Mouse (Mus musculus) E14TG2a.4 (cell line): ENCODE measurements around the gene Sema6b.

Experiments
- H3K27me3 ChIP-seq: 2 replicates; pipeline ENCODE4 v1.6.1; 2014; ENCODE audit warnings: low read length, control low read depth; ENCODE audit not compliant: insufficient read depth
- H3K36me3 ChIP-seq: 2 replicates; pipeline ENCODE4 v1.6.1; 2014; ENCODE audit warnings: low read length, control low read depth; ENCODE audit not compliant: insufficient read depth
- H3K4me1 ChIP-seq: replicated peaks from 2 replicates; pipeline ENCODE4 v1.6.1; 2014; ENCODE audit warnings: low read depth, low read length, control low read depth
- H3K4me3 ChIP-seq: replicated peaks from 2 replicates; pipeline ENCODE4 v1.5.1; 2014; ENCODE audit warnings: mild to moderate bottlenecking, low read length
- H3K9me3 ChIP-seq: 2 replicates; pipeline ENCODE4 v1.6.1; 2014; ENCODE audit warnings: low read length, control low read depth
- CTCF ChIP-seq: conservative IDR thresholded peaks from 2 replicates; pipeline ENCODE4 v1.5.1; 2014; ENCODE audit warnings: low read length
- NANOG ChIP-seq: IDR thresholded peaks from 2 replicates; pipeline ENCODE4 v1.6.1; 2014; ENCODE audit warnings: borderline replicate concordance, low read length, mixed read lengths
- POU5F1 ChIP-seq: IDR thresholded peaks from 2 replicates; pipeline ENCODE4 v1.6.1; 2014; ENCODE audit warnings: low read length, borderline replicate concordance

Sema6b gene

GRCm38 (mm10) chr17:56137839-56138613, 2.1 kb downstream of the Sema6b start:
- H3K4me1 ChIP-seq: peaks cover 74% of the 10 kb centered on the region
- TF ChIP-seq NANOG (no peak), POU5F1 (no peak), CTCF (no peak)
- no peaks in the 10 kb centered on the region for H3K9me3 ChIP-seq
- peak overlapping the region; percentile 55 for H3K4me3 ChIP-seq
- peaks cover 58% of the 10 kb centered on the region for H3K27me3 ChIP-seq
- H3K36me3 ChIP-seq: no peaks in the 10 kb centered on the region

GRCm38 (mm10) chr17:56136558-56136957, 3.6 kb downstream of the Sema6b start:
- peaks cover 74% of the 10 kb centered on the region for H3K4me1 ChIP-seq
- TF ChIP-seq CTCF (no peak), NANOG (no peak), POU5F1 (no peak)

DNA sequence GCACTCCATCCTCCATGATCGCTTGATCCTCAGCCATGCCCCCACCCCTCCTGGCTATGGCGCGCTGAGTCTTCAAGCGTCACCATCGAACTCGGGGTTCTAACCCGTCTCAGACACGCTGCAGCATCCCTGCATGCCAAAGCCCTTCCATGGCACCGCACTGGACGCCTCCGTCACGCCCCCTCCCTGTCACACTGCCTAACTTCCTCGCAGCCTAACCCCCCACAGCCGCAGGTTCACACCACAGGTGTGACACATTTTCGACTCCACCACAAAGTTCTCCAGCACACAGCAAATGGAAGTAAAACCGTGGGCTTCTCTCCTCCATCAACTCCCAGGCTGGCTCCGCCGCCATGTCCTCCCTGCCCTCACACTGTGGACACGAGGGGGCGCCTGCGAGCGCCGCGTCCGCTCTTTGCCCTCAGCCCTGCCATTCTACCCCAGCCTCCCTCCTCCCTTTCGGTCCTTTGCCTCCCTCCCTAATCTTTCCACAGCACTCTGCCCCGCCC, 5.6 kb downstream of the Sema6b start:
- peak overlapping the region; percentile 68 for H3K4me3 ChIP-seq
- peaks cover 79% of the 10 kb centered on the region for H3K4me1 ChIP-seq
- H3K27me3 ChIP-seq: peaks cover 30% of the 10 kb centered on the region
- no peaks in the 10 kb centered on the region for H3K36me3 ChIP-seq
- TF ChIP-seq CTCF (peak; percentile 55), POU5F1 (no peak)
- H3K9me3 ChIP-seq: no peaks in the 10 kb centered on the region

More at GRCm38 (mm10) chr17:56136558-56136957, 3.6 kb downstream of the Sema6b start:
- H3K27me3 ChIP-seq: peaks cover 44% of the 10 kb centered on the region
- H3K36me3 ChIP-seq: no peaks in the 10 kb centered on the region
- H3K4me3 ChIP-seq: no peak overlapping the region
- no peaks in the 10 kb centered on the region for H3K9me3 ChIP-seq

- Histone ChIP-seq H3K4me1 (peaks cover 71% of the 10 kb centered on the region), H3K36me3 (no peaks in the 10 kb centered on the region), H3K27me3 (peaks cover 28% of the 10 kb centered on the region), H3K4me3 (peak overlapping the region; percentile 68), H3K9me3 (no peaks in the 10 kb centered on the region)
- TF ChIP-seq CTCF (0 out of 2 replicates have a peak, but pooled peaks have one; percentile 2), NANOG (no peak)
Measured at GRCm38 (mm10) chr17:56133457-56134363, 6.4 kb downstream of the Sema6b start.

- TF ChIP-seq NANOG (no peak), CTCF (peak; percentile 97), POU5F1 (no peak)
- no peaks in the 10 kb centered on the region for H3K9me3 ChIP-seq
- no peaks in the 10 kb centered on the region for H3K36me3 ChIP-seq
- peaks cover 60% of the 10 kb centered on the region for H3K4me1 ChIP-seq
- H3K27me3 ChIP-seq: peaks cover 22% of the 10 kb centered on the region
- 0 out of 2 replicates have a peak overlapping the region, but pooled peaks have one; percentile 4 for H3K4me3 ChIP-seq
Measured at GRCm38 (mm10) chr17:56132661-56133060, 7.5 kb downstream of the Sema6b start.

DNA sequence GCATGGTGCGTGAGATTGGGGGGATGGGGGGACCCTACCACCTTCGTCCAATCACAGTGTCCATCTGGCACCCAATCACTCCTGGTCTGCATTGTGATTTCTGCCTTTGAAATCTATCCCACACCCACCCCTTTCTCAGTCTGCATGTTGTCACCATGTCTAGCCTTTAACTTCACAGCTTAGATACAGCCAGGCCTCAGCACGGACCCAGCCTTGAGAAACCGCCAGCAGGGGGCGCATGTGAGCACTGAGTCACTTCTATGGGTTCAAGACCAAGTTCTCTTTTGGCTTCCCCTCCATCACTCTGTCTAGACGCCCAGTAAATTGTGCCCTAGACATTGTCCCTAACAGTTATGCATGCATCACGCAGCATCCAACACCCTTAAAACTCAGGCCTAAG, 8.3 kb downstream of the Sema6b start:
- peaks cover 20% of the 10 kb centered on the region for H3K27me3 ChIP-seq
- H3K4me1 ChIP-seq: peaks cover 53% of the 10 kb centered on the region
- TF ChIP-seq CTCF: peak; percentile 92
- no peak for TF ChIP-seq NANOG
- no peak overlapping the region for H3K4me3 ChIP-seq
- H3K9me3 ChIP-seq: no peaks in the 10 kb centered on the region
- H3K36me3 ChIP-seq: no peaks in the 10 kb centered on the region

DNA sequence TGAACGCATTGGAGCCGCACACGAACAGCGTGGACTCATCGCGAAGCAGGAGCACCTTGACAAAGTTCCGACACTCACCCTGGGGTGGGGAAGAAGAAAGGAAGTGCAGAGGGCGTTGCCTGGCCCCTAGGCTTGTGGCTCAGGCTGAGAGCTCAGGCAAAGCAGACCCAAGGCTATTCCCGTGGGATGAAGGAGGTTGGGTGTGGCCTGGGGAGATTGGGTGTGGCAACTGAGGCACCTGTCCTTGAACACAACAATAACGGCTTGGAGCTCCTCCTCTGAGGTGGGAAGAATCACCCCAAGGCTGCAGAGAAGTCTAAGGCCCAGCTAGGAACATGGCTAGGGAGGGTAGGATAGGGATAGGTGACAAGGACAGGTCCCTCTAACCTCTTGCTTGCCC, 9.0 kb downstream of the Sema6b start:
- Histone ChIP-seq H3K4me3 (peak overlapping the region; percentile 5; the same call in 1 of the 2 replicates), H3K4me1 (peaks cover 56% of the 10 kb centered on the region), H3K36me3 (no peaks in the 10 kb centered on the region), H3K9me3 (no peaks in the 10 kb centered on the region), H3K27me3 (peaks cover 26% of the 10 kb centered on the region)
- no peak for TF ChIP-seq POU5F1
- no peak for TF ChIP-seq CTCF
- no peak for TF ChIP-seq NANOG

DNA sequence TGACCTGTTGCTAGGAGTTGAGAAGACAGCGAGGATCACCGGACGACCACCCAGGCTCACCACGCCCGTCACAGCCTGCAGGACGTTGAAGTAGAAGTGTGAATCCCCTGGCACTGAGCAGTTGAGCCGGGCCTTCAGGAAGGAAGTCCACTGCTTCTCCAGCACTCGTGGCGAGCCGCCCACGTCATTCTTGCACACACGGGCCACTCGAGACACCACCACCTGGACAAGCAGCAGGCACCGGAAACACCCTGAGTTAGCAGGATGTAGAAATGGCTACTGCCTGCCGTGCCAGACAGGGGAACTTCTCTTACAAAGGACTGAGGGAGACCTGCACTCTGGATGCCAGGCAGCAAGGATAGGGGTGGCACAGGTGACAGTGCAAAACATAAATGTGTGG, 11.9 kb downstream of the Sema6b start:
- no peak overlapping the region for H3K4me3 ChIP-seq
- H3K36me3 ChIP-seq: no peaks in the 10 kb centered on the region
- H3K4me1 ChIP-seq: peaks cover 46% of the 10 kb centered on the region
- H3K9me3 ChIP-seq: no peaks in the 10 kb centered on the region
- peaks cover 42% of the 10 kb centered on the region for H3K27me3 ChIP-seq
- TF ChIP-seq CTCF (no peak), POU5F1 (no peak), NANOG (no peak)
